Mouse (Mus musculus): ENCODE results near the gene Dchs2.

DNA sequence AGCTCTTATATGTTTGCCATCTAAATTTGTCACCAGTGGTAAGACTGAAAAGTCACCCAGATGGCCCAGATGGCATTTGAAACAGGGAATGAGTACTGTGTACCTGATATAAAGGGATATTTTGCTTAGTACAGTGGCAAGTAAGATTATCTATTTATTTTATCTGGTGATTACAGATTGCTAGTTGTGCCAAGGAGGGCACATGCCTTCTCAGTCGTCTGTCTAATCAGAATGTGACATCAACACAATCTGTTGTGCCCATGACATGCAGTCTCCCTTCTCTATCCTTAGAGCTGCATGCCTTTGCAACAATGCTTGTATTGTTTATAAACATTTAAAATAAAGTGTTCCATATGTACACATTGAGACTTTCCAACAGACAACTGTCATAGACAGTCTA is 64.7 kb downstream of the Dchs2 start:
- TF ChIP-seq EP300 (IDR thresholded peaks at IDR 0.05; ENCODE audit: low read depth): no peak
- no peak for TF ChIP-seq CTCF (IDR thresholded peaks at IDR 0.05; ENCODE audit: low read depth)

All from heart, postnatal 0 days (tissue).